Mouse (Mus musculus): ENCODE results near the gene Msh5.

DNA sequence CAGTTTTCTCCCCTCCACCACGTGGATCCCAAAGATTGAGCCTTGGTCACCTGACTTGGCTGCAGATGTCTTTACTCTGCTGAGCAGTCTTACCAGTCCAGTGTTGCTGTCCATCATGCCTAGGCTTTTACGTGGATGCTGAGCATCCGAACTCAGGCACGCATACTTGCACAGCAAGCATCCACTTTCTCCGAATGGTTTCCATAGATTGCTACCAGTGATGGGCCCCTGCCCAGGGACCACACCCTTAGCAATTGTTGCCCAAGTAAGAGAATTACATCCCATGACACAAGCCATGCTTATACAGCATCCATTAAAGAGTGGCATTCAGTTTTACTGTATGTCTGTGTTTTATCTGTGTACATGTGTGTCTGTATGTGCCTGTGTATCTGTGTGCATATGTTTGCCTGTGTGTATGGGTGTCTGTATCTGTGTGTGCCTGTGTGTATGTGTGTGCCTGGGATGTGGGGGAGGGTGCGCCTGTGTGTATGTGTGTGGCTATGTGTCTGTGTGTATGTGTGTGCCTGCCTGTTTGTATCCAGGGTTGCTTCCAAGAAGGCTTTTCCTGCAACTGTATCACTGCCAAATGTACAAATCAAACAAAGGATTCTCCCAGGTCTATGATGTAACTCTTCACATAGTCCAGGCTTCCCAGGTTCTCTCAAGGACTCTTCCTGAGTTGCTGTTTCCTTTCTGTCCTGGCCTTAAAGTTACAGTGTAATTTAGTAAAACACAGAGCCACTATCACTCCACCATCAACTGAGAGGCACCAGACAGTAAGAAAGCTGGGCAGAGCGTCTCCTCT lies 9.3 kb upstream of the Msh5 start:
- TF ChIP-seq CTCF (conservative IDR thresholded peaks at IDR 0.05; ENCODE audit: insufficient read depth, insufficient read length, low read depth, low read length) (no peak), POLR2A (IDR thresholded peaks at IDR 0.05; ENCODE audit: low read depth, low read length) (no peak)

Data from kidney, adult 2 months (tissue).